Mouse (Mus musculus) macrophage (primary cell): ENCODE measurements around the gene Gm20458. TPM values are rescaled to one million over a fixed set of nuclear protein-coding genes. Genes with fewer than 3 reads are reported as not detected.
A peak's percentile ranks its signal among the peaks of the same experiment; 100 is the strongest.

ENCODE experiments used
- H3K27ac ChIP-seq: fragments of 350-480 bp; formaldehyde crosslinking; 2 replicates; pipeline ENCODE4 v1.9.0; 2021
- H3K36me3 ChIP-seq: fragments of 350-480 bp; formaldehyde crosslinking; 2 replicates; pipeline ENCODE4 v1.9.0; 2021; ENCODE audit errors: inconsistent target
- H3K4me3 ChIP-seq: fragments of 350-480 bp; formaldehyde crosslinking; 2 replicates; pipeline ENCODE4 v1.9.0; 2021; ENCODE audit errors: inconsistent target
- H3K79me2 ChIP-seq: fragments of 350-480 bp; formaldehyde crosslinking; 2 replicates; pipeline ENCODE4 v1.9.0; 2021; ENCODE audit errors: inconsistent target
- WGBS: methylation state at CpG from one replicate; pipeline ENCODE4 v1.1.7; 2026; ENCODE audit warnings: inconsistent platforms; ENCODE audit not compliant: missing documents; 5-methylcytosine and 5-hydroxymethylcytosine counted together
- polyA plus RNA-seq: library from polyadenylated mRNA; stranded (reverse); fragments of 250-400 nt; gene quantifications from 3 replicates; pipeline ENCODE4 v1.2.4, GENCODE M21; 2018; ENCODE audit warnings: inconsistent platforms

Gene Gm20458
- polyA plus RNA-seq, 1 experiment from 2014 or later, result 0.30 TPM

- Histone ChIP-seq H3K27ac (no peak overlapping the region), H3K79me2 (no peaks in the 10 kb centered on the region), H3K36me3 (peaks cover 14% of the 10 kb centered on the region), H3K4me3 (peak overlapping the region; percentile 42)
- 1% methylated on average over 61 of the region's 90 CpGs for WGBS
Observed at GRCm38 (mm10) chr2:164486258-164487114, 25.7 kb downstream of the Gm20458 start.

GRCm38 (mm10) chr2:164487115-164487527 lies 26.4 kb downstream of the Gm20458 start:
- peaks cover 14% of the 10 kb centered on the region for H3K36me3 ChIP-seq
- no peaks in the 10 kb centered on the region for H3K79me2 ChIP-seq
- WGBS, result 35% methylated on average over 11 of the region's 11 CpGs
- H3K27ac ChIP-seq, result no peak overlapping the region
- H3K4me3 ChIP-seq, result peak overlapping the region; percentile 42

- H3K4me3 ChIP-seq, result no peak overlapping the region
- no peaks in the 10 kb centered on the region for H3K79me2 ChIP-seq
- 91% methylated on average over 9 of the region's 9 CpGs for WGBS
- H3K36me3 ChIP-seq, result peaks cover 14% of the 10 kb centered on the region
- H3K27ac ChIP-seq, result no peak overlapping the region
Observed at GRCm38 (mm10) chr2:164487812-164488211, 27.0 kb downstream of the Gm20458 start.

GRCm38 (mm10) chr2:164494126-164494525 lies 33.4 kb downstream of the Gm20458 start:
- Histone ChIP-seq H3K4me3 (no peak overlapping the region), H3K79me2 (peaks cover 17% of the 10 kb centered on the region), H3K36me3 (peaks cover 14% of the 10 kb centered on the region), H3K27ac (no peak overlapping the region)
- 89% methylated on average over 2 of the region's 2 CpGs for WGBS

GRCm38 (mm10) chr2:164496331-164496730 lies 35.6 kb downstream of the Gm20458 start:
- H3K4me3 ChIP-seq, result no peak overlapping the region
- H3K27ac ChIP-seq, result no peak overlapping the region
- peaks cover 13% of the 10 kb centered on the region; the same call in 1 of the 2 replicates for H3K36me3 ChIP-seq
- 0% methylated on average over 1 of the region's 1 CpGs for WGBS
- peaks cover 20% of the 10 kb centered on the region for H3K79me2 ChIP-seq

GRCm38 (mm10) chr2:164496847-164497690 lies 36.3 kb downstream of the Gm20458 start, which contains the start of gene Pigt:
Pigt (plus strand) TSS chr2:164497520.
- WGBS, result 5% methylated on average over 42 of the region's 43 CpGs
- Histone ChIP-seq H3K36me3 (peaks cover 20% of the 10 kb centered on the region; the same call in 1 of the 2 replicates), H3K4me3 (peak within 1 kb of the TSS; percentile 97), H3K79me2 (peaks cover 20% of the 10 kb centered on the region), H3K27ac (peak within 1 kb of the TSS; percentile 46)

GRCm38 (mm10) chr2:164497691-164498268 lies 37.0 kb downstream of the Gm20458 start:
- H3K27ac ChIP-seq, result peak overlapping the region; percentile 40; the same call in 1 of the 2 replicates
- WGBS, result 6% methylated on average over 20 of the region's 21 CpGs
- H3K79me2 ChIP-seq, result peaks cover 20% of the 10 kb centered on the region
- H3K4me3 ChIP-seq, result peak overlapping the region; percentile 97
- H3K36me3 ChIP-seq, result peaks cover 27% of the 10 kb centered on the region; the same call in 1 of the 2 replicates

- Histone ChIP-seq H3K36me3 (peaks cover 43% of the 10 kb centered on the region), H3K4me3 (no peak overlapping the region), H3K79me2 (peaks cover 20% of the 10 kb centered on the region), H3K27ac (no peak overlapping the region)
- 85% methylated on average over 5 of the region's 5 CpGs for WGBS
Observed at GRCm38 (mm10) chr2:164499317-164499716, 38.5 kb downstream of the Gm20458 start.

GRCm38 (mm10) chr2:164500511-164500910 lies 39.7 kb downstream of the Gm20458 start:
- Histone ChIP-seq H3K79me2 (peaks cover 20% of the 10 kb centered on the region), H3K27ac (no peak overlapping the region), H3K36me3 (peaks cover 53% of the 10 kb centered on the region), H3K4me3 (no peak overlapping the region)
- 93% methylated on average over 7 of the region's 7 CpGs for WGBS

- H3K27ac ChIP-seq, result no peak overlapping the region
- 97% methylated on average over 3 of the region's 3 CpGs for WGBS
- H3K4me3 ChIP-seq, result no peak overlapping the region
- H3K79me2 ChIP-seq, result no peaks in the 10 kb centered on the region
- H3K36me3 ChIP-seq, result peaks cover 63% of the 10 kb centered on the region
Observed at GRCm38 (mm10) chr2:164504919-164505318, 44.2 kb downstream of the Gm20458 start.

- WGBS, result 93% methylated on average over 4 of the region's 4 CpGs
- H3K27ac ChIP-seq, result no peak overlapping the region
- peaks cover 56% of the 10 kb centered on the region for H3K36me3 ChIP-seq
- no peak overlapping the region for H3K4me3 ChIP-seq
- no peaks in the 10 kb centered on the region for H3K79me2 ChIP-seq
Observed at GRCm38 (mm10) chr2:164505619-164506347, 45.0 kb downstream of the Gm20458 start.

- no peak overlapping the region for H3K27ac ChIP-seq
- H3K36me3 ChIP-seq, result peaks cover 36% of the 10 kb centered on the region
- H3K4me3 ChIP-seq, result no peak overlapping the region
- 96% methylated on average over 19 of the region's 19 CpGs for WGBS
- H3K79me2 ChIP-seq, result no peaks in the 10 kb centered on the region
Observed at GRCm38 (mm10) chr2:164507811-164508210, 47.0 kb downstream of the Gm20458 start.

- WGBS, result 66% methylated on average over 5 of the region's 5 CpGs
- no peak overlapping the region for H3K4me3 ChIP-seq
- no peaks in the 10 kb centered on the region for H3K79me2 ChIP-seq
- no peak overlapping the region for H3K27ac ChIP-seq
- H3K36me3 ChIP-seq, result peaks cover 11% of the 10 kb centered on the region; the same call in 1 of the 2 replicates
Observed at GRCm38 (mm10) chr2:164510621-164511190, 49.9 kb downstream of the Gm20458 start.
